Mouse (Mus musculus): ENCODE data around the gene Kctd2. TPM values are rescaled to one million over a fixed set of nuclear protein-coding genes. Genes with fewer than 3 reads are reported as not detected.
A peak's percentile ranks its signal among the peaks of the same experiment; 100 is the strongest.
"Not testable (repeated sequence)": the region's sequence is repeated elsewhere in the genome, so short reads cannot be mapped to it uniquely, and the experiment has no call there.

Gene Kctd2
- total RNA-seq, 2 experiments from 2014 or later: 22.8 to 27.3 TPM

- DNase-seq: peak; percentile 97
Observed at GRCm38 (mm10) chr11:115475025-115475757, 55.3 kb downstream of the Kctd2 start, which contains the start of gene Armc7. Gene Armc7, plus strand, starts transcription at chr11:115475667.

- DNase-seq: no peak
Observed at GRCm38 (mm10) chr11:115475758-115476237, 55.9 kb downstream of the Kctd2 start.

GRCm38 (mm10) chr11:115476630-115477029 lies 56.7 kb downstream of the Kctd2 start:
- DNase-seq: not testable (repeated sequence)

GRCm38 (mm10) chr11:115477388-115477787 lies 57.5 kb downstream of the Kctd2 start:
- DNase-seq: not testable (repeated sequence)

- DNase-seq: no peak
Observed at GRCm38 (mm10) chr11:115478296-115478938, 58.5 kb downstream of the Kctd2 start.

Small RNAs within 50 kb of the gene (microRNA-seq; reads per million reads assigned to microRNA genes)
- gene Mir3968: 0.35 to 0.61 reads per million in 2 experiments

Other genes with a start within 250 kb of the Kctd2 start
- 1 to 10 TPM; 5.2 to 9.3 TPM for gene Tmem104, start 232.6 kb upstream of the Kctd2 start, total RNA-seq (2021)
- gene Nat9, start 232.3 kb upstream of the Kctd2 start, total RNA-seq (2021): 10 to 100 TPM; 11.9 to 12.0 TPM
- gene Grin2c, start 152.9 kb upstream of the Kctd2 start, total RNA-seq (2021): under 1 TPM; 0.12 to 0.18 TPM
- gene Fdxr, start 143.1 kb upstream of the Kctd2 start, total RNA-seq (2021): 1 to 10 TPM; 7.5 to 9.5 TPM
- 1 to 10 TPM in 1 of 2 experiments, under 1 TPM in 1; 0.86 to 1.4 TPM for gene Fads6, start 122.5 kb upstream of the Kctd2 start, total RNA-seq (2021)
- gene Otop2, start 113.0 kb upstream of the Kctd2 start, total RNA-seq (2021): not detected
- gene Ush1g, start 98.1 kb upstream of the Kctd2 start, total RNA-seq (2021): under 1 TPM; 0.09 to 0.12 TPM
- gene Otop3, start 85.4 kb upstream of the Kctd2 start, total RNA-seq (2021): not detected
- gene Hid1, start 52.4 kb upstream of the Kctd2 start, total RNA-seq (2021): 1 to 10 TPM; 5.9 to 8.5 TPM
- gene Cdr2l, start 38.2 kb upstream of the Kctd2 start, total RNA-seq (2021): 10 to 100 TPM; 18.8 to 20.3 TPM
- gene Mrpl58, start 16.4 kb upstream of the Kctd2 start, total RNA-seq (2021): 100 to 1,000 TPM; 153 to 156 TPM
- gene Atp5h, start 166 bp upstream of the Kctd2 start, total RNA-seq (2021): 1,000 to 10,000 TPM; 1,670 to 1,720 TPM
- gene Trim80, start 20.4 kb downstream of the Kctd2 start, total RNA-seq (2021): not detected
- under 1 TPM in 1 of 2 experiments, not detected in 1; 0.29 TPM for gene Slc16a5, start 42.3 kb downstream of the Kctd2 start, total RNA-seq (2021)
- 1 to 10 TPM; 3.1 to 4.3 TPM for gene Armc7, start 55.5 kb downstream of the Kctd2 start, total RNA-seq (2021)
- 10 to 100 TPM; 27.3 to 27.4 TPM for gene Nt5c, start 71.7 kb downstream of the Kctd2 start, total RNA-seq (2021)
- 100 to 1,000 TPM; 559 to 561 TPM for gene Jpt1, start 94.3 kb downstream of the Kctd2 start, total RNA-seq (2021)
- gene Sumo2, start 116.1 kb downstream of the Kctd2 start, total RNA-seq (2021): 100 to 1,000 TPM; 299 TPM
- 10 to 100 TPM; 46.6 to 50.5 TPM for gene Nup85, start 144.3 kb downstream of the Kctd2 start, total RNA-seq (2021)
- gene Mrps7, start 183.8 kb downstream of the Kctd2 start, total RNA-seq (2021): 10 to 100 TPM; 71.2 to 72.8 TPM
- 10 to 100 TPM; 18.3 to 20.8 TPM for gene Gga3, start 183.9 kb downstream of the Kctd2 start, total RNA-seq (2021)
- gene Mif4gd, start 192.8 kb downstream of the Kctd2 start, total RNA-seq (2021): 10 to 100 TPM; 34.0 to 40.6 TPM
- 10 to 100 TPM; 27.6 to 30.7 TPM for gene Slc25a19, start 208.2 kb downstream of the Kctd2 start, total RNA-seq (2021)

Measured in heart, postnatal 4 days (tissue).